Mouse (Mus musculus) embryo, embryonic 9.5 days (tissue): Measurements from ENCODE around the gene Myo6.
"Not testable (repeated sequence)": the region's sequence is repeated elsewhere in the genome, so short reads cannot be mapped to it uniquely, and the experiment has no call there.

ENCODE experiments used
- DNase-seq: peaks from one replicate; pipeline ENCODE4 v3.0.0-alpha.2; 2017; ENCODE audit errors: extremely low spot score

Myo6 gene

GRCm38 (mm10) chr9:80303518-80303917, 138.7 kb downstream of the Myo6 start:
- peak; percentile 17 for DNase-seq

GRCm38 (mm10) chr9:80306390-80306789, 141.6 kb downstream of the Myo6 start:
- DNase-seq: no peak

- DNase-seq: no peak
These were observed 142.0 kb downstream of the Myo6 start for GRCm38 (mm10) chr9:80306853-80307252.

- DNase-seq: no peak
These were observed 142.8 kb downstream of the Myo6 start for GRCm38 (mm10) chr9:80307629-80308028.

- DNase-seq: no peak
These were observed 148.8 kb downstream of the Myo6 start for GRCm38 (mm10) chr9:80313610-80314009.

- DNase-seq: no peak
These were observed 151.1 kb downstream of the Myo6 start for GRCm38 (mm10) chr9:80315922-80316321.

- DNase-seq: no peak
These were observed 153.2 kb downstream of the Myo6 start for GRCm38 (mm10) chr9:80318027-80318426.

- DNase-seq: not testable (repeated sequence)
These were observed 156.4 kb downstream of the Myo6 start for GRCm38 (mm10) chr9:80321051-80321887.

- DNase-seq: peak; percentile 57
These were observed 167.3 kb downstream of the Myo6 start for GRCm38 (mm10) chr9:80332153-80332552.

GRCm38 (mm10) chr9:80333466-80333865, 168.6 kb downstream of the Myo6 start:
- no peak for DNase-seq

- DNase-seq: no peak
These were observed 169.3 kb downstream of the Myo6 start for GRCm38 (mm10) chr9:80333998-80334605.

GRCm38 (mm10) chr9:80335660-80336357, 171.0 kb downstream of the Myo6 start:
- DNase-seq: no peak

GRCm38 (mm10) chr9:80338026-80338425, 173.2 kb downstream of the Myo6 start:
- DNase-seq: no peak

- DNase-seq: no peak
These were observed 176.1 kb downstream of the Myo6 start for GRCm38 (mm10) chr9:80340927-80341326.

GRCm38 (mm10) chr9:80341756-80342155, 176.9 kb downstream of the Myo6 start:
- DNase-seq: no peak

GRCm38 (mm10) chr9:80342520-80342919, 177.7 kb downstream of the Myo6 start:
- no peak for DNase-seq

GRCm38 (mm10) chr9:80344451-80345000, 179.7 kb downstream of the Myo6 start:
- no peak for DNase-seq

- no peak for DNase-seq
These were observed 186.5 kb downstream of the Myo6 start for GRCm38 (mm10) chr9:80351295-80351677.

- peak; percentile 33 for DNase-seq
These were observed 187.0 kb downstream of the Myo6 start for GRCm38 (mm10) chr9:80351678-80352331.

- DNase-seq: no peak
These were observed 195.2 kb downstream of the Myo6 start for GRCm38 (mm10) chr9:80360063-80360462.
